Mouse (Mus musculus) midbrain, embryonic 10.5 days (tissue): ENCODE measurements at regions not wholly inside any gene's neighbourhood (a gene's known extent, or its start where the extent isn't known, plus 50 kb on each side); places are given as distances from the start of the nearest gene placed in this dataset.
A peak's percentile ranks its signal among the peaks of the same experiment; 100 is the strongest.

ENCODE experiments used
- DNase-seq: peaks from one replicate; pipeline ENCODE4 v3.0.0-alpha.2; 2017; ENCODE audit warnings: low spot score
- H3K27ac ChIP-seq: fragments of 300-500 bp; sonication (generic); replicated peaks from 2 replicates; pipeline ENCODE4 v1.5.1; 2016; ENCODE audit warnings: mild to moderate bottlenecking
- H3K27me3 ChIP-seq: fragments of 300-500 bp; sonication (generic); 2 replicates; pipeline ENCODE4 v1.6.1; 2016; ENCODE audit warnings: low read depth, mild to moderate bottlenecking; ENCODE audit not compliant: poor library complexity, severe bottlenecking
- H3K36me3 ChIP-seq: fragments of 300-500 bp; sonication (generic); 2 replicates; pipeline ENCODE4 v1.6.1; 2016; ENCODE audit warnings: mild to moderate bottlenecking, moderate library complexity
- H3K4me1 ChIP-seq: fragments of 300-500 bp; sonication (generic); 2 replicates; pipeline ENCODE4 v1.6.1; 2016
- H3K4me3 ChIP-seq: fragments of 300-500 bp; sonication (generic); 2 replicates; pipeline ENCODE4 v1.5.1; 2016; ENCODE audit warnings: mild to moderate bottlenecking, moderate library complexity
- H3K9me3 ChIP-seq: fragments of 300-500 bp; sonication (generic); replicated peaks from 2 replicates; pipeline ENCODE4 v1.6.1; 2016; ENCODE audit warnings: mild to moderate bottlenecking
- WGBS: fragments of 180-500 bp; shearing (Covaris S2); methylation state at CpG from one replicate; pipeline ENCODE4 v1.1.7; 2016; 5-methylcytosine and 5-hydroxymethylcytosine counted together

GRCm38 (mm10) chr2:75762030-75762429 lies 57.6 kb upstream of the Nfe2l2 start:
- DNase-seq = no peak
- no peaks in the 10 kb centered on the region for H3K36me3 ChIP-seq
- no peak overlapping the region for H3K27ac ChIP-seq
- no peak overlapping the region for H3K4me3 ChIP-seq
- H3K9me3 ChIP-seq = no peaks in the 10 kb centered on the region
- WGBS = 86% methylated on average over 5 of the region's 5 CpGs
- H3K27me3 ChIP-seq = no peaks in the 10 kb centered on the region
- H3K4me1 ChIP-seq = peaks cover 24% of the 10 kb centered on the region

- H3K4me1 ChIP-seq = peaks cover 27% of the 10 kb centered on the region
- H3K4me3 ChIP-seq = no peak overlapping the region
- H3K36me3 ChIP-seq = no peaks in the 10 kb centered on the region
- 93% methylated on average over 9 of the region's 9 CpGs for WGBS
- H3K9me3 ChIP-seq = no peaks in the 10 kb centered on the region
- no peak for DNase-seq
- H3K27me3 ChIP-seq = no peaks in the 10 kb centered on the region
- no peak overlapping the region for H3K27ac ChIP-seq
Measured at GRCm38 (mm10) chr2:75761626-75762025, 57.2 kb upstream of the Nfe2l2 start.

- H3K4me1 ChIP-seq = peaks cover 27% of the 10 kb centered on the region
- no peak overlapping the region for H3K4me3 ChIP-seq
- no peaks in the 10 kb centered on the region for H3K36me3 ChIP-seq
- DNase-seq = no peak
- 64% methylated on average over 11 of the region's 11 CpGs for WGBS
- H3K9me3 ChIP-seq = no peaks in the 10 kb centered on the region
- H3K27ac ChIP-seq = no peak overlapping the region; the same call in 1 of the 2 replicates
- H3K27me3 ChIP-seq = no peaks in the 10 kb centered on the region
Measured at GRCm38 (mm10) chr2:75759196-75759885, 54.9 kb upstream of the Nfe2l2 start.

GRCm38 (mm10) chr2:75758277-75758676 lies 53.8 kb upstream of the Nfe2l2 start:
- Histone ChIP-seq H3K9me3 (no peaks in the 10 kb centered on the region), H3K27ac (no peak overlapping the region), H3K4me1 (peaks cover 27% of the 10 kb centered on the region), H3K36me3 (no peaks in the 10 kb centered on the region), H3K27me3 (no peaks in the 10 kb centered on the region), H3K4me3 (no peak overlapping the region)
- 82% methylated on average over 6 of the region's 6 CpGs for WGBS
- no peak for DNase-seq

- DNase-seq = no peak
- Histone ChIP-seq H3K27me3 (no peaks in the 10 kb centered on the region), H3K4me3 (no peak overlapping the region), H3K36me3 (no peaks in the 10 kb centered on the region), H3K4me1 (peaks cover 27% of the 10 kb centered on the region), H3K9me3 (no peaks in the 10 kb centered on the region), H3K27ac (peak overlapping the region; percentile 29; the same call in 1 of the 2 replicates)
- WGBS = 57% methylated on average over 16 of the region's 16 CpGs
Measured at GRCm38 (mm10) chr2:75756704-75757638, 52.5 kb upstream of the Nfe2l2 start.

- H3K27me3 ChIP-seq = no peaks in the 10 kb centered on the region
- H3K4me1 ChIP-seq = peaks cover 17% of the 10 kb centered on the region
- H3K27ac ChIP-seq = no peak overlapping the region
- 75% methylated on average over 7 of the region's 7 CpGs for WGBS
- no peak overlapping the region for H3K4me3 ChIP-seq
- no peaks in the 10 kb centered on the region for H3K9me3 ChIP-seq
- DNase-seq = no peak
- no peaks in the 10 kb centered on the region for H3K36me3 ChIP-seq
Measured at GRCm38 (mm10) chr2:75754606-75755005, 50.2 kb upstream of the Nfe2l2 start.
